Mouse (Mus musculus) liver, embryonic 14.5 days (tissue): Measurements from ENCODE around the gene Gm6377.

ENCODE experiments used
- CTCF ChIP-seq: IDR thresholded peaks from 2 replicates; pipeline ENCODE4 v1.5.1; 2016; ENCODE audit warnings: antibody characterized with exemption, low read depth, control low read depth
- EP300 ChIP-seq: IDR thresholded peaks from 2 replicates; pipeline ENCODE4 v1.6.1; 2016; ENCODE audit warnings: antibody characterized with exemption, low read depth

DNA sequence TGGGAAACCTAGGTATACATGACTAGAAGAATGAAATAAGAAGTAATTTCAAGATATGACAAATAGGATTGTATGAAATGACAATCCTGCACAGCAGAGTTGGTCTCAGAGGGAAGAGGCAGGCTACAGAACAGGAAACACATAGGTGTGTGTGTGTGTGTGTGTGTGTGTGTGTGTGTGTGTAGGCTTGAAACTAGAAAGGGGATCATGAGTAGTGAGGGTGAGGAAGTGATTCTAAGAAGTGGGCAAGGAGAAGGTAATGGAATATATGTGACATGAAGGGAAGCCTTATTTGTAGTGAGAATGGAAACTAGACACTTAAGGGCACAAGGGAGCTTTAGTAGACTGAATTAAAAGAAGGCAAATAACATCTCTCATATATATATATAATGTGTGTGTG is 11.3 kb downstream of the Gm6377 start:
- TF ChIP-seq CTCF (no peak), EP300 (no peak)
